Mouse (Mus musculus) embryo, embryonic 10.5 days (tissue): Measurements from ENCODE around the gene Kif1a.

Source experiments
- DNase-seq: peaks from one replicate; pipeline ENCODE4 v3.0.0-alpha.2; 2015; ENCODE audit warnings: low spot score

Kif1a gene

GRCm38 (mm10) chr1:93098956-93099355 is 2.8 kb downstream of the Kif1a start:
- no peak for DNase-seq

- DNase-seq = no peak
These were observed 9.2 kb downstream of the Kif1a start for GRCm38 (mm10) chr1:93092582-93092981.

GRCm38 (mm10) chr1:93085136-93085535 is 16.6 kb downstream of the Kif1a start:
- DNase-seq = no peak

GRCm38 (mm10) chr1:93083420-93084285 is 18.1 kb downstream of the Kif1a start:
- DNase-seq = no peak

GRCm38 (mm10) chr1:93082121-93082520 is 19.6 kb downstream of the Kif1a start:
- DNase-seq = no peak

GRCm38 (mm10) chr1:93080930-93081589 is 20.7 kb downstream of the Kif1a start:
- peak; percentile 65 for DNase-seq

- peak; percentile 39 for DNase-seq
These were observed 22.1 kb downstream of the Kif1a start for GRCm38 (mm10) chr1:93079602-93080001.

GRCm38 (mm10) chr1:93072279-93072865 is 29.4 kb downstream of the Kif1a start:
- DNase-seq = no peak

GRCm38 (mm10) chr1:93071487-93071971 is 30.2 kb downstream of the Kif1a start:
- DNase-seq = no peak

GRCm38 (mm10) chr1:93070881-93071280 is 30.9 kb downstream of the Kif1a start:
- no peak for DNase-seq

GRCm38 (mm10) chr1:93068553-93068952 is 33.2 kb downstream of the Kif1a start:
- DNase-seq = no peak

- no peak for DNase-seq
These were observed 36.1 kb downstream of the Kif1a start for GRCm38 (mm10) chr1:93065654-93066053.

GRCm38 (mm10) chr1:93063694-93064093 is 38.1 kb downstream of the Kif1a start:
- no peak for DNase-seq

- DNase-seq = no peak
These were observed 50.5 kb downstream of the Kif1a start for GRCm38 (mm10) chr1:93051124-93051833.

- DNase-seq = no peak
These were observed 51.7 kb downstream of the Kif1a start for GRCm38 (mm10) chr1:93050071-93050470.

- no peak for DNase-seq
These were observed 55.5 kb downstream of the Kif1a start for GRCm38 (mm10) chr1:93046153-93046789.

GRCm38 (mm10) chr1:93035981-93036380 is 65.8 kb downstream of the Kif1a start:
- DNase-seq = no peak

GRCm38 (mm10) chr1:93033989-93034388 is 67.8 kb downstream of the Kif1a start:
- DNase-seq = peak; percentile 8

- no peak for DNase-seq
These were observed 70.6 kb downstream of the Kif1a start for GRCm38 (mm10) chr1:93031199-93031598.

GRCm38 (mm10) chr1:93030060-93030459 is 71.7 kb downstream of the Kif1a start:
- DNase-seq = no peak

GRCm38 (mm10) chr1:93029387-93029786 is 72.4 kb downstream of the Kif1a start:
- no peak for DNase-seq

- no peak for DNase-seq
These were observed 75.2 kb downstream of the Kif1a start for GRCm38 (mm10) chr1:93026600-93026999.
